Mouse (Mus musculus) layer of hippocampus, postnatal 25 days (tissue): ENCODE data around the gene Wasf3. TPM values are rescaled to one million over a fixed set of nuclear protein-coding genes. Genes with fewer than 3 reads are reported as not detected.
"Not testable (repeated sequence)": the region's sequence is repeated elsewhere in the genome, so short reads cannot be mapped to it uniquely, and the experiment has no call there.

Experiments used
- DNase-seq, 2 experiments: peaks; one replicate each; pipeline ENCODE4 v3.0.0; 2022; ENCODE audit warnings: mixed read lengths in 2 of 2, low spot score in 1 of 2; ENCODE audit errors: extremely low spot score in 1 of 2
- total RNA-seq, 2 experiments: library from RNA; stranded (reverse); gene quantifications; 2 replicates each; pipeline ENCODE4 v1.2.3; 2021

Gene Wasf3
- total RNA-seq, 2 experiments from 2014 or later: 97.5 to 111 TPM

GRCm38 (mm10) chr5:146439152-146439781 is 54.5 kb downstream of the Wasf3 start:
- DNase-seq: no peak

DNA sequence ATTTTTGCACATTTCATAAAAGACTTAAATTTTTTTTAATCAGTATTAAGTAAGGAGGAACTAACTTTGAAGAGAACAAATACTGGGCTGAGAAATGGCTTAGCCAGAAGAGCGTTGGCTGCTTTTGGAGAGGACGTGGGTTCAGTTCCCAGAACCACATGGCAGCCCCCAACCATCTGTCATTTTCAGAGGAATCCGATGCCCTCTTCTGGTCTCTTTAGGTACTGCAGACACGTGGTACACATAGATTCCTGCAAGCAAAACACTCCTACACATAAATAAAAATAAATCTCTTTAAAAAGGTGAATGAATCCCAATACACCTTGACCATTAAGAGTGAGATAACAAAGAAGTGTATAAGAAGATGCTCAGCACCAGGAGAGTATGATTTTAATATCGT is 55.5 kb downstream of the Wasf3 start:
- no peak for DNase-seq

- DNase-seq: no peak
These were observed 58.0 kb downstream of the Wasf3 start for GRCm38 (mm10) chr5:146442767-146443166.

DNA sequence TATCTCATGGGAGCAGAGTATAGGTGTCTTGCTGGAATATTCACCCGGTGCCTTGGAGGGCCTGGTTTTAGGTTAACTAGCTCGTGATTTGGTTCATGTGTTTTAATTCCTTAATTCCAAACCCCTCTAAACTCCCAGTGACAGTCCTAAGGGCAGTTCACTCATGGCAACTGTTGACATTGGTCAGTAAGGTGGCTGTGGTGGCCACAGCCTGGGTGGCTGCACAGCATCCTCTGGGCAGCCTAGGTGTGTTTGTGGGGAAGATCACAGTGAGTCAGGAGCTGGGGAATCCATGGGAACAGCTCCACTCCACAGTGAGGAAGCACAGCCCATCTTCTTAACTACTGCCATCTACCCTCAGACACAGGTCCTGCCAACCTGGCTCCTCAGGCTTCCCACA is 61.8 kb downstream of the Wasf3 start:
- no peak for DNase-seq

GRCm38 (mm10) chr5:146451592-146452254 is 66.9 kb downstream of the Wasf3 start:
- no peak for DNase-seq

DNA sequence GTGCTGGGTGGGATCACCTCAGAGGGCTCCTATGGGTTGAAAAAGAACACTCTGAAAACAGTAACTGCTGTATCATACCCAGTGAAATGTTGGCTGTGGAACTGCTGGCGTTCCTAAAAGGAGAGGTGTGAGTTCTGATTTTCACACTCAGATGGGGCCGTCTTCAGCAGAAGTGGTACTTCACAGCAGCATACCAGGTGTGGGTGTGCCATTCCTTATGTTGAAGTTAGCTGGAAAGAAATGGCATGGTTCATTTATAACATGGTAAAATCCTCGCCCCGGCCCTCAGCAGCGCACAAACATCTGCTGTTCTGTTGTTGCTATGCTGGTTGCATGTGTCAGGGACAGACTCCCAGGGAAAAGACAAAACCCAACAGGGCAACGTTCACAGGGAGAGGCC is 68.8 kb downstream of the Wasf3 start:
- DNase-seq: no peak

DNA sequence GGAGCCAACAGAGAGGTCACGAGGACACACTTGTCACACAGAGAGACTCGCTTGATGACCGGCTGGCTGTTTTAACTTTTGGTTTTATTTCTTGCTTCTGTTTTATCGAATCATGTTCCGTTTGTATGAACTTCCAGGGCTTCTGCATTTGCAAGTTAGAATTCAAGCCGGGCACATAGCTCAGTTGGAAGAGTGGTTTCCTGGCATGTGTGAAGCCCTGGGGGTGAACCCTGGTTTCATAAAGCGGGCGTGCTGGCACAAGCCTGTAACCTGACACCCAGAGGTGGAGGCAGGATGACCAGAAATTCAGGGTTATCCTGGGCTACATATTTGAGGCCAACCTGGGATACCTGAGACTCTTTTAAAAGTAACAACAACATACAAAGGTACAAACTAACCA is 76.8 kb downstream of the Wasf3 start:
- DNase-seq: no peak

GRCm38 (mm10) chr5:146466663-146467062 is 81.9 kb downstream of the Wasf3 start:
- no peak for DNase-seq

GRCm38 (mm10) chr5:146468311-146468710 is 83.5 kb downstream of the Wasf3 start:
- no peak for DNase-seq

GRCm38 (mm10) chr5:146470821-146471220 is 86.0 kb downstream of the Wasf3 start:
- no peak for DNase-seq

- DNase-seq: no peak
These were observed 86.5 kb downstream of the Wasf3 start for GRCm38 (mm10) chr5:146471311-146471710.

GRCm38 (mm10) chr5:146471821-146472220 is 87.0 kb downstream of the Wasf3 start:
- no peak for DNase-seq

DNA sequence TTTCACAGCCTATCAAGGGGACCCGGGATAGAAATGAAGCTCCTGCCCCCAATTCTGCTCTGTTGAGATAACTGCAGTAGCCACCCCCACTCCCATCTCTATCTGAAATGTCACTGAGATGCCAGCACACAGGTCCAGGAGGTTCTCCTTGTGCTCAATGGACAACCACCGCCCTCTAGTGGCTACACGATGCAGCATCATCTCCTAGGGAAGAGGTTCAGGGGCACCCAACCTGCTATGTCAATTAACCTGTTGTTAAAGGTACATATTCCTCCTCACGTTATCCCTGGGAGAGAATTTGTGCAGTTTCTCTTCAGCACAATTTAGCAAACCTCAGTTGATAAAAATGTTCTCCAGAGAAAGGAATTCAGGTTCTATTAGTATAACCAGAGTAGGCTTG is 94.8 kb downstream of the Wasf3 start:
- DNase-seq: peak; percentile 28 to 53

- DNase-seq: not testable (repeated sequence)
These were observed 96.9 kb downstream of the Wasf3 start, which contains the start of gene Gm6408 for GRCm38 (mm10) chr5:146481665-146482064. Gm6408 (plus strand) TSS chr5:146481965.

- peak in 1 of 2 experiments; percentile 41 for DNase-seq
These were observed 104.2 kb downstream of the Wasf3 start for GRCm38 (mm10) chr5:146488959-146489358.

DNA sequence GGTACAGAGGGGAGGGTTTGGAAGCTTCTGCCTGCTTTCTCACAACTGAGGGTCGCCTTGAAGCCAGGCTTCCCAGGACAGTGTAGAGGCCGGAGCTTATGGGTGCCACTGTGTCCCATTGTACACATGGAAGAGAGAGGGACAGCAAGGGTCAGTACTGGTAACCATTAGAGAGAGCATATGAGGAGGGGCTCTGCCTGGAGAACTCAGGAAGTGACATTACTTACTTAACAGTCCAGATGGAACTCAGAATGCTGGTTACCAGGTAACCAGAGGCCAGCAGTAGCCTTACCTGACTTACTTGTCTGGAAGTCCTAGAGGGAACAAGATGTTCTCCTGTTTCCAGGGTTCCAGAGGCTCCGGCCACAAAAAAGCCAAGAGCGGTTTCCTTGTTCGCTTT is 106.3 kb downstream of the Wasf3 start, which contains the start of gene Gm6370:
TSS of gene Gm6370 (plus strand) at position 301 of the 400 bp plus-strand sequence.
- not testable (repeated sequence) for DNase-seq

DNA sequence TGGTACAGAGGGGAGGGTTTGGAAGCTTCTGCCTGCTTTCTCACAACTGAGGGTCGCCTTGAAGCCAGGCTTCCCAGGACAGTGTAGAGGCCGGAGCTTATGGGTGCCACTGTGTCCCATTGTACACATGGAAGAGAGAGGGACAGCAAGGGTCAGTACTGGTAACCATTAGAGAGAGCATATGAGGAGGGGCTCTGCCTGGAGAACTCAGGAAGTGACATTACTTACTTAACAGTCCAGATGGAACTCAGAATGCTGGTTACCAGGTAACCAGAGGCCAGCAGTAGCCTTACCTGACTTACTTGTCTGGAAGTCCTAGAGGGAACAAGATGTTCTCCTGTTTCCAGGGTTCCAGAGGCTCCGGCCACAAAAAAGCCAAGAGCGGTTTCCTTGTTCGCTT is 117.3 kb downstream of the Wasf3 start, which contains the start of gene 4930449I24Rik:
TSS of gene 4930449I24Rik (plus strand) at position 301 of the 400 bp plus-strand sequence.
- not testable (repeated sequence) for DNase-seq

GRCm38 (mm10) chr5:146513823-146514222 is 129.0 kb downstream of the Wasf3 start, which contains the start of gene Gm3402:
Gm3402 (plus strand) TSS chr5:146514123.
- not testable (repeated sequence) for DNase-seq
